Mouse (Mus musculus) small intestine, adult 2 months (tissue): ENCODE measurements around the gene Apmap. TPM values are rescaled to one million over a fixed set of nuclear protein-coding genes. Genes with fewer than 3 reads are reported as not detected.
"Not testable (repeated sequence)": the region's sequence is repeated elsewhere in the genome, so short reads cannot be mapped to it uniquely, and the experiment has no call there.

Experiments used
- H3K27ac ChIP-seq: fragments of 200-500 bp; 2 replicates; pipeline ENCODE4 v1.5.1; 2012; ENCODE audit warnings: low read depth, low read length, control low read depth, inconsistent platforms; ENCODE audit not compliant: insufficient read depth
- H3K27me3 ChIP-seq: fragments of 200-500 bp; 2 replicates; pipeline ENCODE4 v1.6.1; 2012; ENCODE audit warnings: mild to moderate bottlenecking, moderate library complexity, low read length, inconsistent platforms; ENCODE audit not compliant: control insufficient read depth, insufficient read depth
- H3K36me3 ChIP-seq: fragments of 200-500 bp; 2 replicates; pipeline ENCODE4 v1.6.1; 2012; ENCODE audit warnings: mild to moderate bottlenecking, low read length, control low read depth, inconsistent platforms; ENCODE audit not compliant: control insufficient read depth, insufficient read depth
- H3K4me1 ChIP-seq: fragments of 200-500 bp; 2 replicates; pipeline ENCODE4 v1.6.1; 2012; ENCODE audit warnings: low read length, inconsistent platforms, mixed read lengths; ENCODE audit not compliant: control insufficient read depth, insufficient read depth, insufficient read length
- H3K4me3 ChIP-seq: fragments of 200-500 bp; 2 replicates; pipeline ENCODE4 v1.5.1; 2012; ENCODE audit warnings: low read depth, mild to moderate bottlenecking, control low read depth, inconsistent platforms, low read length, moderate library complexity
- CTCF ChIP-seq: fragments of 200-500 bp; IDR thresholded peaks from 2 replicates; pipeline ENCODE4 v1.5.1; 2012; ENCODE audit warnings: low read depth, mild to moderate bottlenecking, control low read depth, inconsistent platforms, low read length, moderate library complexity, mixed read lengths; ENCODE audit not compliant: insufficient replicate concordance, insufficient read length; ENCODE audit errors: extremely low read depth
- POLR2A ChIP-seq: fragments of 200-500 bp; IDR thresholded peaks from 2 replicates; pipeline ENCODE4 v1.6.1; 2012; ENCODE audit warnings: low read depth, mild to moderate bottlenecking, control low read depth, inconsistent platforms, low read length, moderate library complexity
- WGBS: fragments of 180-500 bp; shearing (Covaris S2); methylation state at CpG from one replicate; pipeline ENCODE4 v1.1.7; 2018; 5-methylcytosine and 5-hydroxymethylcytosine counted together
- polyA plus RNA-seq: library from polyadenylated mRNA; depleted of rRNA; stranded (reverse); fragments of >200 nt; gene quantifications from 2 replicates; pipeline ENCODE4 v1.2.3, GENCODE M21; 2012; rRNA removed

The Apmap gene
- polyA plus RNA-seq, 1 experiment, result 37.7 TPM

- WGBS, result 23% methylated on average over 2 of the region's 2 CpGs
- TF ChIP-seq CTCF (no peak), POLR2A (no peak)
Measured at GRCm38 (mm10) chr2:150567051-150567450, 41.3 kb downstream of the Apmap start.

GRCm38 (mm10) chr2:150558568-150558967, 49.8 kb downstream of the Apmap start:
- WGBS, result 53% methylated on average over 3 of the region's 3 CpGs
- no peak overlapping the region for H3K4me3 ChIP-seq
- no peaks in the 10 kb centered on the region for H3K36me3 ChIP-seq
- no peaks in the 10 kb centered on the region for H3K27me3 ChIP-seq
- TF ChIP-seq CTCF (no peak), POLR2A (no peak)
- no peaks in the 10 kb centered on the region for H3K4me1 ChIP-seq
- no peak overlapping the region for H3K27ac ChIP-seq

More at GRCm38 (mm10) chr2:150567051-150567450, 41.3 kb downstream of the Apmap start:
- Histone ChIP-seq H3K36me3 (no peaks in the 10 kb centered on the region), H3K27ac (no peak overlapping the region), H3K4me1 (no peaks in the 10 kb centered on the region), H3K4me3 (no peak overlapping the region), H3K27me3 (no peaks in the 10 kb centered on the region)

GRCm38 (mm10) chr2:150549576-150549975, 58.8 kb downstream of the Apmap start:
- H3K27me3 ChIP-seq, H3K4me3 ChIP-seq, H3K4me1 ChIP-seq, H3K27ac ChIP-seq, H3K36me3 ChIP-seq: not testable (repeated sequence)
- 65% methylated on average over 10 of the region's 10 CpGs for WGBS

Other genes with a start within 250 kb of the Apmap start
- gene 3300002I08Rik, start 245.8 kb downstream of the Apmap start, polyA plus RNA-seq, result 0.30 and 0.34 TPM in 2 replicates
- gene Zfp442, start 157.1 kb downstream of the Apmap start, polyA plus RNA-seq, result 0.04 and 0.06 TPM in 2 replicates
- gene Zfp345, start 123.5 kb downstream of the Apmap start, polyA plus RNA-seq, result not detected in 2 replicates
- gene Cst7, start 38.2 kb downstream of the Apmap start, polyA plus RNA-seq, result 2.8 and 3.5 TPM in 2 replicates
- 133 and 151 TPM in 2 replicates for gene Acss1, start 59.9 kb upstream of the Apmap start, polyA plus RNA-seq
- gene Vsx1, start 80.8 kb upstream of the Apmap start, polyA plus RNA-seq, result not detected in 2 replicates
- 11.3 and 19.8 TPM in 2 replicates for gene Entpd6, start 140.5 kb upstream of the Apmap start, polyA plus RNA-seq
- gene Pygb, start 178.2 kb upstream of the Apmap start, polyA plus RNA-seq, result 15.6 and 20.5 TPM in 2 replicates